Mouse (Mus musculus): ENCODE measurements at regions not wholly inside any gene's neighbourhood (a gene's known extent, or its start where the extent isn't known, plus 50 kb on each side); places are given as distances from the start of the nearest gene placed in this dataset.

DNA sequence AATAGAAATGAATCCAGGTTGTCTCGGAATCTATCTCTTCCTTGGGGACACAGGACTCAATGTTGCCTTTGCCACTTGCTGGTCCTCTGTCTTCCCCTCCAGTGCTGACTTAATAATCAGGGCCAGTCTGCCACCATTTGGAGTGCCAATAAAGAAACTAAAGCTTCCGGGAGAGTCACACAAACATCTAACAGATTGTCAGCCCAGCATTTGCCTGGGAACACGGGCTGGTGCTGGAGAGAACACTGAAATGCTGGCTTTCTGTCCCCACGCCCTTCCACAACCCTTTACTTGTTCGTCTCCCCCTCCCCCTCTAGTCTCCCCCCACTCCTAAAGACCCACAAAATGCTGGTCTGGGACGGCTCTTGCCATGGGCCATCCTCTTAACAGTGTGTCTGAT, 104.4 kb upstream of the Prox1 start:
- 83% methylated on average over 6 of the region's 6 CpGs for WGBS
- no peak for ATAC-seq (replicated peaks; ENCODE audit: low FRiP score)
- Histone ChIP-seq H3K27ac (ENCODE audit: low read depth, low read length) (no peak overlapping the region), H3K36me3 (ENCODE audit: control insufficient read depth, insufficient read depth, low read length) (no peaks in the 10 kb centered on the region), H3K9ac (ENCODE audit: low read length) (no peak overlapping the region), H3K4me3 (ENCODE audit: low read depth, low read length) (no peak overlapping the region), H3K4me2 (ENCODE audit: low read depth, low read length, severe bottlenecking) (no peak overlapping the region), H3K9me3 (ENCODE audit: control insufficient read depth, low read length) (no peaks in the 10 kb centered on the region), H3K4me1 (replicated peaks; ENCODE audit: control insufficient read depth, insufficient read depth, low read length) (no peaks in the 10 kb centered on the region), H3K27me3 (ENCODE audit: control insufficient read depth, insufficient read depth, low read length) (no peaks in the 10 kb centered on the region)
- DNase-seq (ENCODE audit: low spot score) = no peak

DNA sequence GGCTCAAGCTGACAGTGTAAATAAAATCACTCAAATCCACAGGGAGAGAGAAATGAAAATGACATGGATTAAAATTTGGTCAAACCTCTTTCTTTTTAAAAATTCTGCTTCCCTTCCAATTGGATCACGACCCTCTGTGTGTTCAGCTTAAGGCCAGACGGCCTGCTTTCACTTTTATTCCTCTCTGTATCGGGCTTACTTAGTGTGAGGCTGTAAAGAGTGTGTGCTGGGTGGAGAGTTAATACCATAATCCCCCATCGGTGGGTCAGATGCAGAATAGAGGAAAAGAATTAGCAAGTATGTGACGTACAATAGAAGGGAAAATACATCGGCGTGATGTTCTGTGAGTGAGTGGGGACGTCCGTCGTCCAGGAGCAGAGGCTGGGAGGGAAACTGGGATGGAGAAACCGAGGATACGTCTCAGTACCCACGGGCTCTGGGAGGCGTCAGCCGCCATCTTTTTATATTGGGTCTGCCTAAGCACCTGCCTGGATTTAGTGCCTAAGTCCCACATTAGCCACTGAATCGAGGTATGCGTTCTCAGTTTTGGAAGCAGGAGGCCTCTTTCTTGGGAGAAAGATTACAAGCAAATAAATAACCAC, 100.4 kb upstream of the Prox1 start:
- no peaks in the 10 kb centered on the region for H3K4me1 ChIP-seq (replicated peaks; ENCODE audit: control insufficient read depth, insufficient read depth, low read length)
- 59% methylated on average over 17 of the region's 17 CpGs for WGBS
- H3K4me2 ChIP-seq (ENCODE audit: low read depth, low read length, severe bottlenecking) = no peak overlapping the region
- H3K9me3 ChIP-seq (ENCODE audit: control insufficient read depth, low read length) = no peaks in the 10 kb centered on the region
- H3K36me3 ChIP-seq (ENCODE audit: control insufficient read depth, insufficient read depth, low read length) = no peaks in the 10 kb centered on the region
- no peak overlapping the region for H3K27ac ChIP-seq (ENCODE audit: low read depth, low read length)
- no peak overlapping the region for H3K4me3 ChIP-seq (ENCODE audit: low read depth, low read length)
- ATAC-seq (replicated peaks; ENCODE audit: low FRiP score) (no peak), DNase-seq (ENCODE audit: low spot score) (no peak)
- H3K9ac ChIP-seq (ENCODE audit: low read length) = no peak overlapping the region
- no peaks in the 10 kb centered on the region for H3K27me3 ChIP-seq (ENCODE audit: control insufficient read depth, insufficient read depth, low read length)

DNA sequence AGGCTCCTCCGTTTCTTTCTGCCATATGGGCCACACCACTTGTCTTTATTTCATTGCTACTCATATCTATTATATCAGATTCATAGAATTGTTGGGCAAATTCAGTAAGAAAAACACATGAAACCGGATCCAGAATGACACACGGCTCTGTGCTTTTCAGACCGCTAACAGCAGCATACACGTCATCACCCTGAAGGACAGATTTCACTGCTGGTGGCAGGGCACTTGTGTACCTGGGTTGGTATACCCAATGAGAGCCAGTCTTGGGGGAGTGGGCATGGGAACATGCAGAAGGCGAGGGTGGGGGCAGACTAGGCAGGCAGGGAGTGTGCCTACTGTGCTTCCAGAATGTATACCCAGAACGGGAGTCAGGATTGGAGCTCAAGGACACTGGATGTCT, 98.7 kb upstream of the Prox1 start:
- Histone ChIP-seq H3K9me3 (ENCODE audit: control insufficient read depth, low read length) (no peaks in the 10 kb centered on the region), H3K4me1 (replicated peaks; ENCODE audit: control insufficient read depth, insufficient read depth, low read length) (no peaks in the 10 kb centered on the region), H3K9ac (ENCODE audit: low read length) (no peak overlapping the region), H3K4me2 (ENCODE audit: low read depth, low read length, severe bottlenecking) (no peak overlapping the region), H3K27me3 (ENCODE audit: control insufficient read depth, insufficient read depth, low read length) (no peaks in the 10 kb centered on the region), H3K27ac (ENCODE audit: low read depth, low read length) (no peak overlapping the region), H3K4me3 (ENCODE audit: low read depth, low read length) (no peak overlapping the region), H3K36me3 (ENCODE audit: control insufficient read depth, insufficient read depth, low read length) (no peaks in the 10 kb centered on the region)
- WGBS = 87% methylated on average over 7 of the region's 7 CpGs
- ATAC-seq (replicated peaks; ENCODE audit: low FRiP score) (no peak), DNase-seq (ENCODE audit: low spot score) (no peak)

DNA sequence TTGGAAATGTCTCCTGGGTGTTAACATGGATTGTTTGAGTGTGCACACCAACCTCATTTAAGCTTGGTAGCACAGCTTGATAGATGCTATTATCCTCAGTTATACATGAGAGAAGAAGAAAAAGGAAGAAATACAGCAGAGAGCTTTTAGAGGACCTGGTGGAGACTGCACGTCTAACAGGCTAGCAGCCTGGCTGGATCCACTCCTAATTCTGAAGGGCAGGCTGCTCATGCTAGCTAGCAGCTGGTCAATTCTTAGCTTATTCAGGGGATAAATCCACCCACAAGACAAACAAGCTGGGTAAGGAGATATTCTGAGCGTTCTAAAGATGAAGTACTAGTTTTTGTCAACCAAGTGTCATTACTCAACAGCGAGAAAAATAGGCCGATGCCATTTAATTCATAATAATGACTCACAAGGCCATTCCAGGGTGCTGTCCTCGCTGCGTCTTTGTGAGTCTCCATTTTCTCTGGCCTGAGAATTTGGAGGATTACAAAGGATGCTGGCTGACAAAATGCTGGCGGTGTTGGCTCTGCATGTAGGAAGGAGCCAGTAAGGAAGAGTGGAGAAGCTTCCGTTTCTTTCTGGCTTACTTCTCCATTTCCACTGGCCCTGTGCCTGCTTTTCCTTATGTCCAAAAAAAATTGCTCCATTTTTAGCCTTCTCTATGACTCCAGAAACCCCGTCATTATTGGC, 94.7 kb upstream of the Prox1 start:
- no peaks in the 10 kb centered on the region for H3K27me3 ChIP-seq (ENCODE audit: control insufficient read depth, insufficient read depth, low read length)
- no peak overlapping the region for H3K4me2 ChIP-seq (ENCODE audit: low read depth, low read length, severe bottlenecking)
- WGBS = 85% methylated on average over 9 of the region's 9 CpGs
- H3K4me3 ChIP-seq (ENCODE audit: low read depth, low read length) = no peak overlapping the region
- no peak overlapping the region for H3K27ac ChIP-seq (ENCODE audit: low read depth, low read length)
- H3K4me1 ChIP-seq (replicated peaks; ENCODE audit: control insufficient read depth, insufficient read depth, low read length) = no peaks in the 10 kb centered on the region
- DNase-seq (ENCODE audit: low spot score) = no peak
- H3K36me3 ChIP-seq (ENCODE audit: control insufficient read depth, insufficient read depth, low read length) = no peaks in the 10 kb centered on the region
- ATAC-seq (replicated peaks; ENCODE audit: low FRiP score) = no peak
- no peaks in the 10 kb centered on the region for H3K9me3 ChIP-seq (ENCODE audit: control insufficient read depth, low read length)
- no peak overlapping the region for H3K9ac ChIP-seq (ENCODE audit: low read length)

DNA sequence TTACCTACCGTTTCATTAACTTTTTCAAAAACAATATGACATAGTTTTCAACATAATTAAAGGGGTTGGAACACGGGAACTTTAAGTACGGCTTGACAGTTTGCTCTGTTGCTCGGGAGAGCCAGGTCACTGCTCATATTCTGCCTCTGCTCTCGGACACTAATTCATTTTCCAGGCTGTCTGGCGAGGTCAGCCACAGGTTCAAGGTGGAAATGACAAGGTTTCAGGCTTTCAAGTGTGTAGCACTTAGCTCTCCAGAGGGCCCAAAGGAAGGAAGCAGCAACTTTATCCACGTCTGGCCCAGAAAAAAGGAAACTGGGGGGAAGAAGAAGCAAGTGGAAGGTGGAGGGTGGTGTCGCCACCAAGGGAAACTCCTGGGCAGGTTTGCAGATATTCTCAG, 94.0 kb upstream of the Prox1 start:
- WGBS = 70% methylated on average over 8 of the region's 8 CpGs

DNA sequence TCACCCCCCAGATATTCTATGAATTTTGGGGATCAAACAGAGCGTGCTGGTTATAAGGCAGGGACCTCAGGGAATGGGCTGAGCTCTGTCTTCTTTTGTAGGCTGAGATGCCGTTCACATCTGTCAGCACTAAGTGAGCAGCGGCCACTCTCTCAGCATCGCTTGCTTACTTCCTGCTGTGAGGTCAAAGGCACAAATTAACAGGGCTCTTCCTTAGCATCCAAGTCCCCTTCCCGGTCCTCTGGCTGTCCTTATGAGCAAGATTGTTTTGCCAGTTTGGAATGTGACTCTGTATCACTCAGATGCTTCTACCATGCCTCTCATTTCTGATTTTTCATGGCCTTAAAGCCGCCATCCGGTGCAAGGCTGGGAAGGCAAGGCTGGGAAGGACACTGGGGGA, 93.1 kb upstream of the Prox1 start:
- H3K9ac ChIP-seq (ENCODE audit: low read length) = no peak overlapping the region
- H3K4me1 ChIP-seq (replicated peaks; ENCODE audit: control insufficient read depth, insufficient read depth, low read length) = no peaks in the 10 kb centered on the region
- WGBS = 34% methylated on average over 7 of the region's 7 CpGs
- H3K9me3 ChIP-seq (ENCODE audit: control insufficient read depth, low read length) = no peaks in the 10 kb centered on the region
- H3K4me3 ChIP-seq (ENCODE audit: low read depth, low read length) = no peak overlapping the region
- no peaks in the 10 kb centered on the region for H3K27me3 ChIP-seq (ENCODE audit: control insufficient read depth, insufficient read depth, low read length)
- H3K36me3 ChIP-seq (ENCODE audit: control insufficient read depth, insufficient read depth, low read length) = no peaks in the 10 kb centered on the region
- no peak for DNase-seq (ENCODE audit: low spot score)
- H3K27ac ChIP-seq (ENCODE audit: low read depth, low read length) = no peak overlapping the region
- no peak overlapping the region for H3K4me2 ChIP-seq (ENCODE audit: low read depth, low read length, severe bottlenecking)
- ATAC-seq (replicated peaks; ENCODE audit: low FRiP score) = no peak

More for the DNA sequence above, 94.0 kb upstream of the Prox1 start:
- no peak overlapping the region for H3K4me2 ChIP-seq (ENCODE audit: low read depth, low read length, severe bottlenecking)
- H3K4me1 ChIP-seq (replicated peaks; ENCODE audit: control insufficient read depth, insufficient read depth, low read length) = no peaks in the 10 kb centered on the region
- no peaks in the 10 kb centered on the region for H3K36me3 ChIP-seq (ENCODE audit: control insufficient read depth, insufficient read depth, low read length)
- H3K9me3 ChIP-seq (ENCODE audit: control insufficient read depth, low read length) = no peaks in the 10 kb centered on the region
- no peak overlapping the region for H3K9ac ChIP-seq (ENCODE audit: low read length)
- no peak overlapping the region for H3K4me3 ChIP-seq (ENCODE audit: low read depth, low read length)
- DNase-seq (ENCODE audit: low spot score) (no peak), ATAC-seq (replicated peaks; ENCODE audit: low FRiP score) (no peak)
- H3K27me3 ChIP-seq (ENCODE audit: control insufficient read depth, insufficient read depth, low read length) = no peaks in the 10 kb centered on the region
- no peak overlapping the region for H3K27ac ChIP-seq (ENCODE audit: low read depth, low read length)

GRCm38 (mm10) chr1:190259576-190259975, 89.1 kb upstream of the Prox1 start:
- Histone ChIP-seq H3K9me3 (ENCODE audit: control insufficient read depth, low read length) (no peaks in the 10 kb centered on the region), H3K27me3 (ENCODE audit: control insufficient read depth, insufficient read depth, low read length) (no peaks in the 10 kb centered on the region), H3K4me3 (ENCODE audit: low read depth, low read length) (no peak overlapping the region), H3K9ac (ENCODE audit: low read length) (no peak overlapping the region), H3K36me3 (ENCODE audit: control insufficient read depth, insufficient read depth, low read length) (no peaks in the 10 kb centered on the region), H3K27ac (ENCODE audit: low read depth, low read length) (no peak overlapping the region), H3K4me2 (ENCODE audit: low read depth, low read length, severe bottlenecking) (no peak overlapping the region), H3K4me1 (replicated peaks; ENCODE audit: control insufficient read depth, insufficient read depth, low read length) (no peaks in the 10 kb centered on the region)
- no peak for ATAC-seq (replicated peaks; ENCODE audit: low FRiP score)
- no peak for DNase-seq (ENCODE audit: low spot score)
- WGBS = 97% methylated on average over 13 of the region's 13 CpGs

GRCm38 (mm10) chr1:190250574-190251246, 80.2 kb upstream of the Prox1 start:
- 77% methylated on average over 13 of the region's 13 CpGs for WGBS
- ATAC-seq (replicated peaks; ENCODE audit: low FRiP score) = no peak

More at GRCm38 (mm10) chr1:190250574-190251246, 80.2 kb upstream of the Prox1 start:
- no peak for DNase-seq (ENCODE audit: low spot score)
- Histone ChIP-seq H3K4me3 (ENCODE audit: low read depth, low read length) (no peak overlapping the region), H3K27ac (ENCODE audit: low read depth, low read length) (no peak overlapping the region), H3K27me3 (ENCODE audit: control insufficient read depth, insufficient read depth, low read length) (no peaks in the 10 kb centered on the region), H3K9ac (ENCODE audit: low read length) (no peak overlapping the region), H3K4me2 (ENCODE audit: low read depth, low read length, severe bottlenecking) (no peak overlapping the region), H3K4me1 (replicated peaks; ENCODE audit: control insufficient read depth, insufficient read depth, low read length) (no peaks in the 10 kb centered on the region), H3K36me3 (ENCODE audit: control insufficient read depth, insufficient read depth, low read length) (no peaks in the 10 kb centered on the region), H3K9me3 (ENCODE audit: control insufficient read depth, low read length) (peaks cover 12% of the 10 kb centered on the region)
